Mouse (Mus musculus) bone marrow macrophage, adult 2 months (primary cell): ENCODE measurements at regions not wholly inside any gene's neighbourhood (a gene's known extent, or its start where the extent isn't known, plus 50 kb on each side); places are given as distances from the start of the nearest gene placed in this dataset.

Experiments
- H3K27ac ChIP-seq: 2 replicates; pipeline ENCODE4 v1.5.1; 2012; ENCODE audit warnings: low read depth, low read length; ENCODE audit not compliant: insufficient read depth
- H3K4me1 ChIP-seq: 2 replicates; pipeline ENCODE4 v1.6.1; 2012; ENCODE audit warnings: low read length; ENCODE audit not compliant: control insufficient read depth, insufficient read depth
- H3K4me3 ChIP-seq: 2 replicates; pipeline ENCODE4 v1.5.1; 2012; ENCODE audit warnings: mild to moderate bottlenecking, low read length, moderate library complexity; ENCODE audit not compliant: insufficient read depth
- CTCF ChIP-seq: IDR thresholded peaks from 2 replicates; pipeline ENCODE4 v1.5.1; 2012; ENCODE audit warnings: low read depth, mild to moderate bottlenecking, low read length, moderate library complexity
- POLR2A ChIP-seq: IDR thresholded peaks from 2 replicates; pipeline ENCODE4 v1.6.1; 2012; ENCODE audit warnings: mild to moderate bottlenecking, low read depth, low read length, borderline replicate concordance

DNA sequence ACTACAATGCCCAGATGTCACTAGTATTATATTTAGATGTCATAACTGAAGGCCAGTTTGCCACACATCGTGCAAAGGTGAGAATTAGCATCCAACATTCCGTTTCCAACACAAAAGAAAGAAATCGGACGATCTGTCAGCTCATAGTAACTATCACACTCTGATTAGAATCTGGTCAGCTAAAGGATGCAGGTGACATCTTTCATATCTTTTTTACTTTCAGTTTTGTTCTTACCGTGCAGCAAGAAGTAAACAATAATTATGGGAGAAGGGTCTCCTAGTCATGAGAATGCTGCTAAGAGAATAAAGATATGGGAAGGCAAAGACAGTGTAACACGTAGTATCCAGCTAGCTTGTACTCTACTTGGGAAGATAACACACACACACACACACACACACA, 62.7 kb upstream of the Nrip1 start:
- no peak overlapping the region for H3K4me3 ChIP-seq
- no peak overlapping the region for H3K27ac ChIP-seq
- TF ChIP-seq POLR2A: no peak
- TF ChIP-seq CTCF: no peak
- H3K4me1 ChIP-seq: no peaks in the 10 kb centered on the region

GRCm38 (mm10) chr16:76433076-76433825, 59.6 kb upstream of the Nrip1 start:
- Histone ChIP-seq H3K27ac (no peak overlapping the region), H3K4me3 (no peak overlapping the region), H3K4me1 (no peaks in the 10 kb centered on the region)
- TF ChIP-seq CTCF (no peak), POLR2A (no peak)

- TF ChIP-seq POLR2A (no peak), CTCF (no peak)
- Histone ChIP-seq H3K4me3 (no peak overlapping the region), H3K4me1 (no peaks in the 10 kb centered on the region), H3K27ac (no peak overlapping the region)
Measured at GRCm38 (mm10) chr16:76432304-76432703, 58.7 kb upstream of the Nrip1 start.

DNA sequence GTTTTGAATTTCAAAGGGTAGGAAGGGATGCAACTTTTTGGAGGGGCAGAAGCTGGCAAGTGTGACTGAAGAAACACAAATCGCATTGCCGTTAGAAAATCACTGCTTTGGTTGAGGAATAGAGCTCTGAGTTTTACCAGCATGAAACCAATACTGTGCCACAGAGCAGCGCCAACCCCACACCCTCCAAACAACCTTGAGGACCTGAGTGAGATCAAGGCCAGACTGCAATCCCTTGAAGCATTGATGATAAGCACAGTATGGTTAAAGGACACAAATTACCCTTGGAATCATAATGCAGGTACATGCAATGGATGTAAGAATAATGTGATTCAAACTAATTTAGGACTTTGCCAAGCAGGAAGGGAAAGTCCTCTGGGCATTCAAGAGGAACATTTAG, 55.5 kb upstream of the Nrip1 start:
- no peak overlapping the region for H3K27ac ChIP-seq
- no peak overlapping the region for H3K4me3 ChIP-seq
- TF ChIP-seq CTCF (no peak), POLR2A (no peak)

DNA sequence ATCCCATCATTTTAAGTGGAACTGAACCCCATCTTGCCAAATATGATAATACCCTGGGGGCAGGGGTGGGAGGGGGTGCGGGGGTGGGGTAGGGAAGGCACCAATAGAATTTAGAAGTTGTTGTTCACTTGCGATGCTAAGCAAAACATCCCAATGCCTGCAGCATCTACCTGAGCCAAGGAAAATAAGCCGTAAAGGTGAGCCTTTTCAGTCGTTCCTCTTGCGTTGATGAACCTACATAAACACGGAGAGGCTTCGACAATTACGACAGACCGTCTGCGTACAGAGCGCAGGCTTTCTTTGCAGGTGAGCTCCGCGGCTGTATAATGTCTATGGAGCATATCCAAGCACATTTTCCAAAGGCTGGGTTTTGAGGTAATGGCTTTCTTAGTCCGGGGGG, 50.3 kb upstream of the Nrip1 start:
- H3K4me1 ChIP-seq: no peaks in the 10 kb centered on the region
- TF ChIP-seq CTCF: no peak
- TF ChIP-seq POLR2A: no peak
- H3K4me3 ChIP-seq: no peak overlapping the region
- H3K27ac ChIP-seq: no peak overlapping the region

More for the DNA sequence above, 55.5 kb upstream of the Nrip1 start:
- H3K4me1 ChIP-seq: no peaks in the 10 kb centered on the region
